Mouse (Mus musculus) embryonic stem cell, embryonic (primary cell): ENCODE measurements around the gene Lrrc2.

ENCODE experiments used
- CTCF ChIA-PET, 4 experiments: fragments of 300-600 bp in 2 of 4; fragments of 350-600 bp in 2 of 4; sonication (Branson Sonifier 250); formaldehyde crosslinking; loops; one replicate each; lab custom pipeline; 2022; ENCODE audit warnings: inconsistent platforms in 2 of 4; lab: Charles Lee
- POLR2A ChIA-PET, 4 experiments: fragments of 300-600 bp in 2 of 4; fragments of 350-600 bp in 2 of 4; sonication (Branson Sonifier 250); formaldehyde crosslinking; loops; one replicate each; lab custom pipeline; 2022; ENCODE audit warnings: antibody characterized with exemption in 4 of 4, inconsistent platforms in 1 of 4; lab: Charles Lee

Gene Lrrc2

DNA sequence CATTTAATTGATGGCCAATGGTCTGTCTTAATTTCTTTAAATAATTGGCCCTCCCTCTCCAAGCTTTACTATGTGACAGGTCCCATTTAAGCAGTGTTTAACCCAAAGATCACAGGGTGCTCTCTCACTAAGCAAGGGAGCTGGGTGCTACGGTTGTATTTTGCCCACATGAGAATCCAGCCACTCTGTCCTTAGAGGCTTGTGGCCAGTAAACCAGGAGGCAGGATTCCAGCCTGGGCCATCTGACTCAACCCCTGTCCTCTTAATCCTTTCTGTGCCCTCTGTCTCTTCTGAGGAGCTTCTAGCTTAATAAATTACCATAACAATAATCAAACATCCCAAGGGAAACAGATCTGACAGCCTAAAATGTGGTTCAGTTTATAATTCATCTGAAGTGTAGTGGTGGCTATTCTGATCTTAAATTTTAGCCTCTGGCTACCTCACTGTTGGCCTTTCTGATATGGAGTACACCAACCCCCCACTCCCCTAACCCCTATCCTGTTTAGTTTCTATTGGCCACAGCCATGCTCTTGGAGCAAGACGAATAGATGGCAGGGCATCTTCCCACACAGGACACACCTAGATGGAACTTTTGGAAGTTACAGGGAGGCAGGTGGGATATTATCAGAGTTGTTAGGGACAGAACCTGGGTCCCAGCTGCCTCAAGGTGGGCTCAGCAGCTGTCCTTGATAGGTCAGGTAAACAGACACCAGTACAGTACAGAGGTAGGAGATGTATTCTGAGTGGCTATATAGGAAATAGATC lies 3.5 kb downstream of the Lrrc2 start:
- ChIA-PET CTCF (interaction anchor here (0.5 to 2.7 kb wide), 32 partner anchors 8 to 120 kb away, joined by 3 to 28 read pairs (median 4); partner anchors contain the start of genes Tdgf1 (in 1 of the 4) and Tmie (in 1 of the 4)), POLR2A (interaction anchor here (0.7 to 21.7 kb wide), 32 partner anchors 4 to 330 kb away, joined by 3 to 497 read pairs (median 6); partner anchors contain the start of genes Tdgf1 (in 4 of the 4), Lrrc2 (in 2 of the 4), Als2cl (in 1 of the 4) and Nradd (in 1 of the 4))

DNA sequence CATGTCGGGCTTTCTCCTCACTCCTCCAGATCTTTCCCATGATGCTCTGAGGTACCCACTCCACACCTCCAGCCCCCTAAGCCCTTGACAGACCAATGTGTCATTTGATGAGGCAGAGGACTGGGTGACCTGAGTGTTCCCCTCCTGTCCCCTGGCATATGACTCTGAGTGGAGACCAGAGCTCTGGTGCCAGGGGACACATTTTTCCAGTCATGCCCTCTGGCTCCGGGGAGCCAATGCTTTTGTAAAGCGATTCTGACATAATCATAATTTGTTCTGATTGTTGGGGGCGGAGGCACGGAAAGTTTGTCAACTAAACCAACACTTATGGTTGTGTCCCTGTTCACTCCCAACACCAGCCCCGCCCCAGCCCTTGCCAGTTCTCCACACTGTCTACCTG lies 4.6 kb downstream of the Lrrc2 start:
- ChIA-PET CTCF (interaction anchor here in 2 of 4 experiments (1.0 to 2.6 kb wide), 4 partner anchors 12 to 41 kb away, joined by 3 to 11 read pairs (median 5); no protein-coding TSS in a partner anchor), POLR2A (interaction anchor here (1.9 to 21.7 kb wide), 8 partner anchors 3 to 41 kb away, joined by 6 to 497 read pairs (median 236); partner anchors contain the start of genes Tdgf1 (in 4 of the 4) and Lrrc2 (in 2 of the 4))

GRCm38 (mm10) chr9:110959669-110960068 lies 8.3 kb downstream of the Lrrc2 start:
- POLR2A ChIA-PET = interaction anchor here (0.6 to 21.7 kb wide), 13 partner anchors 9 to 113 kb away, joined by 3 to 497 read pairs (median 6); partner anchors contain the start of genes Tdgf1 (in 3 of the 4) and Lrrc2 (in 2 of the 4)
- CTCF ChIA-PET = interaction anchor here in 1 of 4 experiments (0.6 kb wide), 1 partner anchor 20 kb away, joined by 3 read pairs; no protein-coding TSS in a partner anchor

DNA sequence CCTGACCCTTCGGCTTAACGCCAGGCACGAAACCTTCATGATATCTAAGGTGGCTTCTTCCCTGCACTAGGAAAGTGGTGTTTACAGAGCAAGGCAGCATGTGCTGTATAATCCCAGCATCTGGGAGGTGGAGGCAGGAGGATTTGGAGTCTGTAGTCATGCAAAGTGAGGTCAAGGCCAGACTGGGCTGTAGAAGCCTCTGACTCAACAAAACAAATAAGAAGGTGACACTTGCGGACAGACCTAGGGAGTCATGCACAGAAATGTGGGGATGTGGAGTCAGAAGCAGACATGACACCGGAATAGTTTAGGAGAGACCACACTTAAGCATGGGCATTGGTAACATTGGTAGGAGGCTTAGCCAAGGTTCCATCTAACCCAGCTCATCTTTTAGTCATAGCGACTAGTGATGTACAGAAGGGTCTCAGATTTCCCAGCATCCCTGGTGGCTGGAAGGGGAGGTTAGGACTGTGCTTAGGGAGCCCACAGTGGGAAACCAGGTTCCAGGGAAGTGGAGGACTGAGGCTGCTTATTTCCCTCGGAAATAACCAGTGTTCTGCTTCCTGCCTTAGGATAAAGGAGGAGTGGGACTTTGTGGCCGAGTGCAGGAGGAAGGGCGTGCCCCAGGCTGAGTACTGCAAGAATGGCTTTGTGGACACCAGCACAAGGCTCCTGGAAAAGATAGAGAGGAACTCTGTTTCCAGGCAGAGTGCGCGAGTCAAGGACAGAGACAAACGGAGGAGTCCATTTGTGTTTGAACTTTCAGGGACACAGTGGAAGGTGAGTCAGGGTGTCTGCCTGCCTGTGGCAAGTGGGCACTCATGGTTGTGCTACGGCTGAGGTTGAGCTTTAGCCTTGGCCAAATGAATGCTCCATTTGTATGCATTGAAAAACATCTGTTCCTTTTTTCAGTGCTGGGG lies 9.1 kb downstream of the Lrrc2 start:
- CTCF ChIA-PET = interaction anchor here in 2 of 4 experiments (0.7 to 1.6 kb wide), 4 partner anchors 14 to 38 kb away, joined by 3 to 4 read pairs (median 3); partner anchors contain the start of gene Tdgf1 (in 1 of the 2)

DNA sequence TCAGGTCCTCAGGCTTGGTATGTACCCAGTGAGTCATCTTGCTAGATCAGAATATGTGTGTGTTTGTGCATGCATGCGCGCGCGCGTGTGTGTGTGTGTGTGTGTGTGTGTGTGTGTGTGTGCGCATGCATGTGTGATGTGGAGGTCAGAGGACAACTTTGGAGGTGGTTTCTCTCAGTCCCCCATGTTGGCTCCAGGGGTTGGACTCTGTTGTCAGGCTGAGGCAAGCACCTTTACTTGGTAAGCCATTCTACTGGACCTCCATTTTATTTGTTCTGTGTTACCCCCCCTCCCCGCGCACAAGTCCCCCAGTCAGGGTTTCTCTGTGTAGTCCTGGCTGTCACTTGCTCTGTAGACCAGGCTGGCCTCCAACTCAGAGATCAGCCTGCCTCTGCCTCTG lies 10.0 kb downstream of the Lrrc2 start:
- ChIA-PET POLR2A (interaction anchor here (0.6 to 21.7 kb wide), 10 partner anchors 8 to 36 kb away, joined by 3 to 497 read pairs (median 4); partner anchors contain the start of genes Tdgf1 (in 3 of the 4) and Lrrc2 (in 2 of the 4)), CTCF (interaction anchor here in 2 of 4 experiments (0.7 to 1.6 kb wide), 4 partner anchors 15 to 39 kb away, joined by 3 to 4 read pairs (median 3); partner anchors contain the start of gene Tdgf1 (in 1 of the 2))

More for the DNA sequence above, 9.1 kb downstream of the Lrrc2 start:
- POLR2A ChIA-PET = interaction anchor here (0.6 to 21.7 kb wide), 14 partner anchors 9 to 430 kb away, joined by 3 to 497 read pairs (median 4); partner anchors contain the start of genes Tdgf1 (in 3 of the 4) and Lrrc2 (in 2 of the 4)

DNA sequence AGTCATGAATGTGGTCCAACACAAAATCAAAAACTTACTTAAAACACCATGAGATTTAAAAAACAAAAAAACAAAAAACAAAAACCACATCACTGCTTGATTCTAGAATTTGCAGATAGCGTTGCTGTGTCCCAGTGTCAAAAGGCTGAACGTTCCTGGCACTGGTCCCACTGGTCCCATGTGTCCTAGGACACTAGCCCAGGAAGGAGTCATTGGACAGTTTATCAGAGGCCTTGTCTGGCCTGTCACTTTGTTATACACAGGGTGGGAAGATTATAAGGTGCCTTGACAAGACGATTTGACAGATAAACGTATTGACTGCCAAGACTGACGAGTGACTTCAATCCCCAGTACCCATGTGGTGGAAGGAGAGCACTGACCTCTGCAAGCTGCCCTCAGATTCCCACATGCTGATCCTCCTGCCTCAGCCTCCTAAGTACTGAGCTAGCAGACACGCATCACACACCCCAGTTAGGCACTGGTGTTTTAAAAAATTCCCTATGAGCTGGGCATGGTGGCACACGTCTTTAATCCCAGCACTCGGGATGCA lies 12.3 kb downstream of the Lrrc2 start:
- CTCF ChIA-PET = interaction anchor here in 1 of 4 experiments (1.2 kb wide), 1 partner anchor 41 kb away, joined by 4 read pairs; no protein-coding TSS in a partner anchor
- POLR2A ChIA-PET = interaction anchor here in 3 of 4 experiments (0.6 to 21.7 kb wide), 8 partner anchors 10 to 326 kb away, joined by 3 to 497 read pairs (median 22); partner anchors contain the start of genes Lrrc2 (in 2 of the 3) and Tdgf1 (in 2 of the 3)

- POLR2A ChIA-PET = interaction anchor here in 3 of 4 experiments (0.6 to 21.7 kb wide), 41 partner anchors 11 to 669 kb away, joined by 3 to 497 read pairs (median 4); partner anchors contain the start of genes Tdgf1 (in 3 of the 3), Lrrc2 (in 2 of the 3), Als2cl (in 1 of the 3) and Epm2aip1 (in 1 of the 3)
- CTCF ChIA-PET = interaction anchor here (0.5 to 2.2 kb wide), 11 partner anchors 11 to 549 kb away, joined by 3 to 16 read pairs (median 4); no protein-coding TSS in a partner anchor
These were observed 13.9 kb downstream of the Lrrc2 start for GRCm38 (mm10) chr9:110965062-110965909.

- ChIA-PET POLR2A (interaction anchor here in 3 of 4 experiments (0.7 to 21.7 kb wide), 25 partner anchors 11 to 507 kb away, joined by 3 to 497 read pairs (median 6); partner anchors contain the start of genes Lrrc2 (in 2 of the 3), Tdgf1 (in 2 of the 3), Epm2aip1 (in 1 of the 3) and Mlh1 (in 1 of the 3)), CTCF (interaction anchor here in 3 of 4 experiments (0.7 to 2.2 kb wide), 5 partner anchors 12 to 550 kb away, joined by 3 to 16 read pairs (median 5); no protein-coding TSS in a partner anchor)
These were observed 14.5 kb downstream of the Lrrc2 start for GRCm38 (mm10) chr9:110965910-110966231.

GRCm38 (mm10) chr9:110979411-110979810 lies 28.1 kb downstream of the Lrrc2 start:
- CTCF ChIA-PET = interaction anchor here in 3 of 4 experiments (0.6 to 1.0 kb wide), 4 partner anchors 20 to 98 kb away, joined by 3 to 6 read pairs (median 3); no protein-coding TSS in a partner anchor
- POLR2A ChIA-PET = interaction anchor here in 3 of 4 experiments (0.6 to 1.8 kb wide), 18 partner anchors 9 to 126 kb away, joined by 3 to 16 read pairs (median 4); no protein-coding TSS in a partner anchor

GRCm38 (mm10) chr9:110982351-110982750 lies 31.0 kb downstream of the Lrrc2 start:
- CTCF ChIA-PET = interaction anchor here in 2 of 4 experiments (0.6 to 1.8 kb wide), 4 partner anchors 15 to 127 kb away, joined by 3 to 6 read pairs (median 3); no protein-coding TSS in a partner anchor
- POLR2A ChIA-PET = interaction anchor here in 3 of 4 experiments (0.5 to 2.0 kb wide), 7 partner anchors 11 to 36 kb away, joined by 3 to 8 read pairs (median 3); partner anchors contain the start of gene Tdgf1 (in 1 of the 3)

DNA sequence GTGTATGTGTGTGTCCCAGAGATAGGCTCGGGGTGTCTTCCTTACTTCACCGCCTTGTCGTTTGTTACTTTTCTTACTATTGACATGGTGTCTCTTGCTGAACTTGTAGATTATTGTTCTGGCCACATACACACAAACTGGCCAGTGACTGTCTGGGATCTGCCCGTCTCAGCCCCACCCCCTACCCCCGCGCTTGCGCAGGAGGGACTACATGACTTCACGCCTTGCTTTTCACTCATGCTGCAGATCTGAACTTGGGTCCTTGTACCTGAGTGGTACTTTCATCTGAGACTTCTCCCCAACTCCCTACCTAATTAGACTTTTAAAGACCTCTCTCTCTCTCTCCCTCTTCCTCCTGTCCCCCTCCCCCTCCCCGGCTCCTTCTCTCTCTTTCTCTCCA lies 32.8 kb downstream of the Lrrc2 start:
- ChIA-PET POLR2A (interaction anchor here in 1 of 4 experiments (0.6 kb wide), 1 partner anchor 26 kb away, joined by 3 read pairs; no protein-coding TSS in a partner anchor), CTCF (interaction anchor here in 1 of 4 experiments (0.7 kb wide), 1 partner anchor 32 kb away, joined by 4 read pairs; the partner anchor contains the start of gene Lrrc2)

- ChIA-PET POLR2A (no interaction called here), CTCF (no interaction called here)
These were observed 34.2 kb downstream of the Lrrc2 start for GRCm38 (mm10) chr9:110985541-110985940.

- ChIA-PET POLR2A (no interaction called here), CTCF (no interaction called here)
These were observed 34.6 kb downstream of the Lrrc2 start for GRCm38 (mm10) chr9:110985951-110986350.

- POLR2A ChIA-PET = interaction anchor here in 3 of 4 experiments (0.5 to 2.4 kb wide), 3 partner anchors 10 to 48 kb away, joined by 3 to 6 read pairs (median 4); no protein-coding TSS in a partner anchor
- CTCF ChIA-PET = no interaction called here
These were observed 36.0 kb downstream of the Lrrc2 start for GRCm38 (mm10) chr9:110987331-110987730.

- POLR2A ChIA-PET = interaction anchor here in 2 of 4 experiments (0.6 to 3.4 kb wide), 4 partner anchors 8 to 1113 kb away, joined by 3 to 19 read pairs (median 4); no protein-coding TSS in a partner anchor
- CTCF ChIA-PET = interaction anchor here in 3 of 4 experiments (0.6 to 1.5 kb wide), 4 partner anchors 9 to 68 kb away, joined by 3 to 6 read pairs (median 4); no protein-coding TSS in a partner anchor
These were observed 36.7 kb downstream of the Lrrc2 start for GRCm38 (mm10) chr9:110988078-110988477.
